Mouse (Mus musculus): Measurements from ENCODE around the gene Prr23a1. TPM values are rescaled to one million over a fixed set of nuclear protein-coding genes. Genes with fewer than 3 reads are reported as not detected.
A peak's percentile ranks its signal among the peaks of the same experiment; 100 is the strongest.

The Prr23a1 gene
- polyA plus RNA-seq, 1 experiment from 2014 or later, result 0.47 TPM

GRCm38 (mm10) chr9:98823805-98824204 is 18.5 kb upstream of the Prr23a1 start:
- ATAC-seq (ENCODE audit: low FRiP score, low read depth), result no peak
- Histone ChIP-seq H3K9ac (no peak overlapping the region), H3K9me3 (no peaks in the 10 kb centered on the region), H3K4me2 (no peak overlapping the region), H3K4me1 (replicated peaks) (no peaks in the 10 kb centered on the region), H3K27ac (replicated peaks) (no peak overlapping the region), H3K27me3 (no peaks in the 10 kb centered on the region), H3K36me3 (no peaks in the 10 kb centered on the region), H3K4me3 (no peak overlapping the region)
- 87% methylated on average over 7 of the region's 7 CpGs for WGBS

GRCm38 (mm10) chr9:98829508-98829907 is 12.8 kb upstream of the Prr23a1 start:
- 76% methylated on average over 5 of the region's 5 CpGs for WGBS
- Histone ChIP-seq H3K9me3 (no peaks in the 10 kb centered on the region), H3K4me2 (no peak overlapping the region), H3K4me3 (no peak overlapping the region), H3K4me1 (replicated peaks) (no peaks in the 10 kb centered on the region), H3K9ac (no peak overlapping the region), H3K27ac (replicated peaks) (no peak overlapping the region), H3K36me3 (no peaks in the 10 kb centered on the region), H3K27me3 (no peaks in the 10 kb centered on the region)
- ATAC-seq (ENCODE audit: low FRiP score, low read depth), result no peak

GRCm38 (mm10) chr9:98837537-98838074 is 4.7 kb upstream of the Prr23a1 start:
- Histone ChIP-seq H3K36me3 (no peaks in the 10 kb centered on the region), H3K27me3 (no peaks in the 10 kb centered on the region), H3K4me2 (no peak overlapping the region), H3K9me3 (no peaks in the 10 kb centered on the region), H3K27ac (replicated peaks) (no peak overlapping the region), H3K4me1 (replicated peaks) (no peaks in the 10 kb centered on the region), H3K4me3 (no peak overlapping the region), H3K9ac (no peak overlapping the region)
- WGBS, result 81% methylated on average over 7 of the region's 7 CpGs
- ATAC-seq (ENCODE audit: low FRiP score, low read depth), result no peak

GRCm38 (mm10) chr9:98856210-98856609 is 13.9 kb downstream of the Prr23a1 start, which contains the start of gene Prr23a2:
TSS of gene Prr23a2 (plus strand) at chr9:98856494.
- Histone ChIP-seq H3K9me3 (no peaks in the 10 kb centered on the region), H3K4me2 (no peak within 1 kb of the TSS), H3K27me3 (no peaks in the 10 kb centered on the region), H3K36me3 (no peaks in the 10 kb centered on the region), H3K4me3 (no peak within 1 kb of the TSS), H3K27ac (replicated peaks) (no peak within 1 kb of the TSS), H3K9ac (no peak within 1 kb of the TSS), H3K4me1 (replicated peaks) (no peaks in the 10 kb centered on the region)
- ATAC-seq (ENCODE audit: low FRiP score, low read depth), result no peak
- 81% methylated on average over 18 of the region's 18 CpGs for WGBS

- no peak overlapping the region for H3K9ac ChIP-seq
- no peaks in the 10 kb centered on the region for H3K36me3 ChIP-seq
- no peaks in the 10 kb centered on the region for H3K9me3 ChIP-seq
- 74% methylated on average over 3 of the region's 3 CpGs for WGBS
- H3K27ac ChIP-seq (replicated peaks), result no peak overlapping the region
- H3K4me2 ChIP-seq, result no peak overlapping the region
- 0 out of 2 replicates have a peak, but pooled peaks cover 2% of the 10 kb centered on the region for H3K27me3 ChIP-seq
- ATAC-seq (ENCODE audit: low FRiP score, low read depth), result no peak
- H3K4me3 ChIP-seq, result no peak overlapping the region
- H3K4me1 ChIP-seq (replicated peaks), result no peaks in the 10 kb centered on the region
Measured at GRCm38 (mm10) chr9:98863463-98863862, 21.2 kb downstream of the Prr23a1 start.

GRCm38 (mm10) chr9:98864571-98864970 is 22.3 kb downstream of the Prr23a1 start, which contains the start of gene Prr23a3:
TSS of gene Prr23a3 (plus strand) at chr9:98864767.
- Histone ChIP-seq H3K36me3 (no peaks in the 10 kb centered on the region), H3K27ac (replicated peaks) (no peak within 1 kb of the TSS), H3K9me3 (no peaks in the 10 kb centered on the region), H3K4me1 (replicated peaks) (no peaks in the 10 kb centered on the region), H3K4me2 (peak within 1 kb of the TSS; percentile 34), H3K9ac (no peak within 1 kb of the TSS), H3K27me3 (0 out of 2 replicates have a peak, but pooled peaks cover 2% of the 10 kb centered on the region), H3K4me3 (no peak within 1 kb of the TSS)
- WGBS, result 56% methylated on average over 22 of the region's 22 CpGs
- no peak for ATAC-seq (ENCODE audit: low FRiP score, low read depth)

Other genes with a start within 250 kb of the Prr23a1 start
- gene Mrps22, start 240.8 kb upstream of the Prr23a1 start, polyA plus RNA-seq (2015; fragmentation: Nextera tagmentation; extraction: Ambion mirVana), result 54.0 and 55.8 TPM in 2 replicates
- not detected in 2 replicates for gene Prr23a2, start 14.0 kb downstream of the Prr23a1 start, polyA plus RNA-seq (2015; fragmentation: Nextera tagmentation; extraction: Ambion mirVana)
- 0.08 TPM in 1 of 2 replicates, not detected in the other for gene Prr23a3, start 22.3 kb downstream of the Prr23a1 start, polyA plus RNA-seq (2015; fragmentation: Nextera tagmentation; extraction: Ambion mirVana)
- not detected in 2 replicates for gene 7420426K07Rik, start 60.6 kb downstream of the Prr23a1 start, polyA plus RNA-seq (2015; fragmentation: Nextera tagmentation; extraction: Ambion mirVana)
- 0.64 and 0.87 TPM in 2 replicates for gene Foxl2, start 112.8 kb downstream of the Prr23a1 start, polyA plus RNA-seq (2015; fragmentation: Nextera tagmentation; extraction: Ambion mirVana)
- 108 and 112 TPM in 2 replicates for gene Faim, start 143.9 kb downstream of the Prr23a1 start, polyA plus RNA-seq (2015; fragmentation: Nextera tagmentation; extraction: Ambion mirVana)
- 0.13 TPM in 1 of 2 replicates, not detected in the other for gene Gm1123, start 193.2 kb downstream of the Prr23a1 start, polyA plus RNA-seq (2015; fragmentation: Nextera tagmentation; extraction: Ambion mirVana)